Mouse (Mus musculus): ENCODE results near the gene Gpbar1. TPM values are rescaled to one million over a fixed set of nuclear protein-coding genes. Genes with fewer than 3 reads are reported as not detected.

Gpbar1 gene
- total RNA-seq, 2 experiments from 2014 or later, result not detected

DNA sequence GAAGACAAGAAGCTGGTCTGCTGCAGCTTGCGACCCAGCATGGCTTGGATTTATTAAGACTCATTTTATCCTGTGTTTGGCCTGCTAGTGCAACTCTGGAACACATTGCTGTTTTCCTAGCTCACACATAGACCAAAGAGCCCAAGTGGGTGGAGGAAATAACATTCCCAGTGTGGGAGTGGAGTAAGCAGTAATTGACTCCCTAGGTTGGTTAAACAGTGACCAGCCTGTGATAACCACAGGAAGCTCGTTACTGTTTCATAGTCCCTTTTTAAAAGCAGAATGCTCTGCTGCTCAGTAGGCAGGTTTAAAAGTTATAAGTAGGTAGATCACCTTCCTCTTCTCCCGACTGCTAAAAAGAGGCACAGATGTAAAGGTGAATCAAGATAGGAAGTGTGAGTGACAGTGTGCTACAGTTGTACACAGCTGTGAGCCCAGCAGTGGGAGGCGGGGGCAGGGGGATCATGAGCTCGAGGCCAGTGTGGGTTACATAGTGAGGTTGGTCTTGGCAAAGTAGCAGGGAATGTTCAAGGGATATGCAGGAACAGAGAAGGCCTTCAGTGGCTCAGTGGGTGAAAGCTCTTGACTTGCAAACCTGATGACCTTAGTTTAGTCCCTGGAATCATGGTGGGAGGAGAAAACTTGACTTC is 28.9 kb upstream of the Gpbar1 start:
- peak overlapping the region; percentile 61 for H3K27ac ChIP-seq
- no peak for DNase-seq (ENCODE audit: low spot score in 2 of 2)
- H3K4me3 ChIP-seq, result no peak overlapping the region
- TF ChIP-seq CTCF (conservative IDR thresholded peaks at IDR 0.05), result no peak

DNA sequence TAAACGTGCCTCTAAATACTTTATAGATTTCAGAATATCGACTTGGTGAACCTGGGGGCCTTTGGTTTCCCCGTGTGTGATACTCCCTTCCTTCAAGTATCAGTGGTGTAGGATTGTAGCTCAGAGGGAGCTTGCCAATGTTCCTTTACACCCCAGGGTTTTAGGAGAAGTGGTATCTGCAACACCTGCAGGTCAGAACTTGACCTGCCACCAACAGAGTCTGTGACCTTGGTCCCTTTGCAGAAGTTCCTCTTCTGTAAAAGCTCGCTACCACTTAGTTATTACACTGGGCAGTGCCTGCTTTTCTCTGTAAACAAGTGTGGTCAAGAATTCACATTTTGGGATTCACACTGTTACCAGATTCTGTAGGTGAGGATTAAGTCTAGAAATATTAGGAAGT is 28.3 kb upstream of the Gpbar1 start:
- H3K4me3 ChIP-seq, result no peak overlapping the region
- no peak overlapping the region for H3K27ac ChIP-seq
- no peak for DNase-seq (ENCODE audit: low spot score in 2 of 2)
- TF ChIP-seq CTCF (conservative IDR thresholded peaks at IDR 0.05), result no peak

DNA sequence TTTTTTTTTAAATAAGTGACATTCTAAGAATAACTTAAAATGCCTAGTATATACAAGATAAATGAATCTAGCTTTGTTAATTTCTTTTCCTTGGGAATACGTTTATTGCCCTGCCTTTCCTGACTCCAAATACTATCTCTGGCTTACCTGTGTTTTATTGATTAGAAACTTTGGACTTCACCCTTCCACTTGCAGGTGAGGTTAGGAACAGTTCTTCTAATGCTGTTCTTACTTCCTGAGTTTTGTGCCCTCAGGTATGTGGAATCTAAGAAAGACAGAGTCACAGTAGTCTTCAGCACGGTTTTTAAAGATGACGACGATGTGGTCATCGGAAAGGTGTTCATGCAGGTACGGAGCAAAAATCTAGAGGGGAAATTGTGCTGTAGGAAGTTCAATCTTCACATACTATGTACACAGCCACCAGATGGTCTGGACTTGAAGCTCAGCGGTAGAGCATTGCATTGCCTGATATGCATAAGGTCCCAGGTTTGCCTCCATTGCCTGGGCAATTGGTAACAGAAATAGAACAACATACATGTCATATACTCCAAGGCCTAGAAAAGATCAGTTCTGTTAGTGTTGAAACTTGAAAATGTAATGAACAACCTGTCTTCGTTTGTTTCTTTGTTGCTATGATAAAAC is 22.5 kb upstream of the Gpbar1 start:
- TF ChIP-seq CTCF (conservative IDR thresholded peaks at IDR 0.05), result no peak
- peak overlapping the region; percentile 10; the same call in 1 of the 2 replicates for H3K27ac ChIP-seq
- H3K4me3 ChIP-seq, result no peak overlapping the region
- no peak for DNase-seq (ENCODE audit: low spot score in 2 of 2)

GRCm38 (mm10) chr1:74256782-74257181 is 21.6 kb upstream of the Gpbar1 start:
- no peak for TF ChIP-seq CTCF (conservative IDR thresholded peaks at IDR 0.05)

GRCm38 (mm10) chr1:74262510-74262909 is 15.8 kb upstream of the Gpbar1 start:
- Histone ChIP-seq H3K27ac (no peak overlapping the region), H3K4me3 (no peak overlapping the region)
- no peak for DNase-seq (ENCODE audit: low spot score in 2 of 2)
- no peak for TF ChIP-seq CTCF (conservative IDR thresholded peaks at IDR 0.05)

More at GRCm38 (mm10) chr1:74256782-74257181, 21.6 kb upstream of the Gpbar1 start:
- no peak for DNase-seq (ENCODE audit: low spot score in 2 of 2)
- H3K27ac ChIP-seq, result peak overlapping the region; percentile 10; the same call in 1 of the 2 replicates
- H3K4me3 ChIP-seq, result no peak overlapping the region

- no peak overlapping the region for H3K4me3 ChIP-seq
- H3K27ac ChIP-seq, result no peak overlapping the region
- TF ChIP-seq CTCF (conservative IDR thresholded peaks at IDR 0.05), result no peak
- DNase-seq (ENCODE audit: low spot score in 2 of 2), result no peak
Measured at GRCm38 (mm10) chr1:74268750-74269149, 9.6 kb upstream of the Gpbar1 start.

- Histone ChIP-seq H3K27ac (no peak overlapping the region), H3K4me3 (no peak overlapping the region)
- TF ChIP-seq CTCF (conservative IDR thresholded peaks at IDR 0.05), result no peak
- DNase-seq (ENCODE audit: low spot score in 2 of 2), result no peak
Measured at GRCm38 (mm10) chr1:74271659-74272058, 6.7 kb upstream of the Gpbar1 start.

DNA sequence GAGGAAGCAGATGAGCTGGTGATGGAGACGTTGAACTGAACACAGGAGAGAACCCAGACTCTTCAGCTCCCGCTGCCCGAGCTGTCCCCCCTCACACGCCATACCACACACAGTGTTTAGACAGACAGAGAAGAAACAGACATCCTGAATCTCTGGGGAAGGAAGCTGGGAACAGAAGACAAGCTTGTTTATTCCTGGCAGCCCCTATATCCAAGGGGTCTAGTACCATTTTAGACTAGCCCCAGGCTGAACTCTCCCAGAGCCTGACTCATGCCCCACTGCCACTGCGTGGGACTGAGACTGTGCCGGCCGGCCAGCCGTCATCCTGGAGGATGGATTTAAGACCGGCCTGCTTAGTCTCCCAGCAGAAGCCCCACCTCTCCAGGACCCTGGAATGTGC is 3.3 kb upstream of the Gpbar1 start:
- H3K4me3 ChIP-seq, result no peak overlapping the region
- no peak for DNase-seq (ENCODE audit: low spot score in 2 of 2)
- no peak overlapping the region for H3K27ac ChIP-seq
- TF ChIP-seq CTCF (conservative IDR thresholded peaks at IDR 0.05), result no peak

- TF ChIP-seq CTCF (conservative IDR thresholded peaks at IDR 0.05), result no peak
- no peak for DNase-seq (ENCODE audit: low spot score in 2 of 2)
- no peak overlapping the region for H3K27ac ChIP-seq
- H3K4me3 ChIP-seq, result no peak overlapping the region
Measured at GRCm38 (mm10) chr1:74277041-74277440, 1.3 kb upstream of the Gpbar1 start.

DNA sequence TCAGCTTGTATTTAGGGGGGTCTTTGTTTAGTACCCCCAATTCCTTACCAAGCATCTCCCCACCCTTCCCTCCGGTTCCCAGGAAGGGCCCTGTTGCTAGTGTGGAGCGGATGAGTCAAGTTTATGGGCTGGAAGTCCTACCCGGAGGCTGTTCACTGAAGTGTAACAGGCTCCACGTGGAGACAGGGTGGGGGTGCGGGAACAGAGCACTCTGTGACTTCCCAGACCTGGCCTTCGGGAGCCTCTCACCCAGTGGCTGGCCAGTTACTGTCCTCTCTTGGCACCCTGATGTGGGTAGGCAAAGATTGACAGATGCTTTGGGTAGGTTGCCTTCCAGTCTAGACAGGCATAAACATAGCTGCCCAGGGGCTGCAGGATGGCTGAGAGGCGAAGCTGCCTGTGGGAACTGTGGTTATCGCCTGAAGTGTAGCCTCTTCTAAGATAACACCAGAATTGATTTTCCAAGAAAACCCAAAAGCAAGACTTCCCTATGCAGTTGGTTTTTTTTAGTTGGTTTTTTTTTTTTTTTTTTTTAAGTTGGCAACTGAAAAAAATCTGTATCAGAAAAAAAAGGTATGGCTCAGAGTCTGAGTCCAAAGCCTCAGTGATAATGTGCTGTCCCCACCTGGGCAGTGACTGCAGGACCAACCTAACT is 340 bp upstream of the Gpbar1 start:
- no peak overlapping the region for H3K27ac ChIP-seq
- TF ChIP-seq CTCF (conservative IDR thresholded peaks at IDR 0.05), result no peak
- DNase-seq (ENCODE audit: low spot score in 2 of 2), result no peak
- H3K4me3 ChIP-seq, result no peak overlapping the region

DNA sequence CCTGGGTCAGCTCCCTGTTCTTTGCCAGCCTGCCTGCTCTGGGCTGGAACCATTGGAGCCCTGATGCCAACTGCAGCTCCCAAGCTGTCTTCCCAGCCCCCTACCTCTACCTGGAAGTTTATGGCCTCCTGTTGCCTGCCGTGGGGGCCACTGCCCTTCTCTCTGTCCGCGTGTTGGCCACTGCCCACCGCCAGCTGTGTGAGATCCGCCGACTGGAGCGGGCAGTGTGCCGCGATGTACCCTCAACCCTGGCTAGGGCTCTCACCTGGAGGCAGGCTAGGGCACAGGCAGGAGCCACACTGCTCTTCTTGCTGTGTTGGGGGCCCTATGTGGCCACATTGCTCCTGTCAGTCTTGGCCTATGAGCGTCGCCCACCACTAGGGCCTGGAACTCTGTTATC is 638 bp downstream of the Gpbar1 start:
- Histone ChIP-seq H3K27ac (no peak overlapping the region), H3K4me3 (no peak overlapping the region)
- TF ChIP-seq CTCF (conservative IDR thresholded peaks at IDR 0.05), result 0 out of 2 replicates have a peak, but pooled peaks have one; percentile 13
- no peak for DNase-seq (ENCODE audit: low spot score in 2 of 2)

DNA sequence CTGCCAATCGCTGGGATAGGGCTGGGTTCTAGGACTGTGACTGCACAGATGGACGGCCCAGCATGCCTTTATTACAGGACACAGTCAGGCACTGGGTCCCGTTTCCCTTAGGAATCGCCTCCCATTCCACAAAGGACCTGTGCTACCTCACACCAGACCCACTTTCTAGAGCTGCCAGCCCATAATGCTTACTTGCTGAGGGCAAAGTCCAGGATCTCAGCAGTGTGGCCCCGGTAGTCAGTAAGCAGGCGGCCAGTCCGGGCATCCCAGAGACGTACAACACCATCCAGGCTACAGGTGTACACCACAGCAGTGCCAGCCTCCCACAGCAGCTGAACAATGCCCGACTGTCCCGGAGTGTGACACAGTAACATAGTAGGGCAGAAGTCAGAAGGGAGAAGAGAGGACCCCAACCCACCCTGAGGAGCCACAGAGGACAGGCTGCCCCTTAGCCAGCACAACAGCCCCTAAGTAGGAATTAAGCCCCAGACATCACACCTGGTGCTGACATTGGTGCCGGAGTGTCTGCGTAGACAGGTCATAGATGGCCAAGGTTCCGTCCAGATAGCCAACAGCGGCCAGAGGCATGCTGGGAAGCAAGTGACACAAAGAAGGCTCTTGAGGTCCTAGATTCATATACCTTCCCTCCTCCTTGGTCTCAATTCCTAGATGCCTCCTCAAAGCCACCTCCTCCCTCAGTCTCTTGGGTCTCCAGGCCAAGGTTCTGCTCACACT is 2.4 kb downstream of the Gpbar1 start:
- DNase-seq (ENCODE audit: low spot score in 2 of 2), result no peak
- Histone ChIP-seq H3K4me3 (no peak overlapping the region), H3K27ac (no peak overlapping the region)
- TF ChIP-seq CTCF (conservative IDR thresholded peaks at IDR 0.05), result no peak

DNA sequence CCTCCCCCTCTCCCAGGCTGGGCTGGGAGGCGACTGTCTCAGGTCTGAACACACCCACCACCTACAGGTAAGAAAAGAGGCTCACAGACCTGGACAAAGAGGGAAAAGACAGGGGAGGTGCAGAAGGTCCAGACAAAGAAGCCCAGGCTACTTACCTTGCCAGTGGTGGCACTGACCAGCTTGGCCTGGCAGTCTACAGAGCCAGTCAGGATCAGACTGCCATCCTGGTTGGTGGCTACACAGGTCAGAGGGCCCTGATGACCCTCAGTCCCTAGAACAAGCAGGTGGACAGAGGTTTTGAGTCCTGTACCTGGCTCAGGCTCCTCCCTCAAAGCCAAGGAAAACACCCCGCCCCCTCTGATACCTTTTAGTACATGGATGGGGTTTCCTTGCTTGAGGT is 3.0 kb downstream of the Gpbar1 start:
- TF ChIP-seq CTCF (conservative IDR thresholded peaks at IDR 0.05), result no peak
- no peak overlapping the region for H3K27ac ChIP-seq
- DNase-seq (ENCODE audit: low spot score in 2 of 2), result no peak
- H3K4me3 ChIP-seq, result no peak overlapping the region
